Mouse (Mus musculus) megakaryocyte-erythroid progenitor cell, adult 5-6 weeks (primary cell): ENCODE data around the gene Elavl4. TPM values are rescaled to one million over a fixed set of nuclear protein-coding genes. Genes with fewer than 3 reads are reported as not detected.

ENCODE experiments used
- ATAC-seq: replicated peaks from 2 replicates; pipeline ENCODE4 v1.8.0; 2016; ENCODE audit warnings: mild to moderate bottlenecking, inconsistent platforms; ENCODE audit not compliant: severe bottlenecking, poor library complexity, low FRiP score, low TSS enrichment
- total RNA-seq, 2 experiments: library from RNA; stranded (forward) in 1 of 2; stranded (reverse) in 1 of 2; fragments of 200-1000, 215-1000 nt in 1 of 2; fragments of >200 nt in 1 of 2; fragmentation: Nextera tagmentation in 1 of 2; gene quantifications; 2 replicates each; pipeline ENCODE4 v1.2.3; 2014 to 2017

The Elavl4 gene
- total RNA-seq, 2 experiments from 2014 or later = not detected

DNA sequence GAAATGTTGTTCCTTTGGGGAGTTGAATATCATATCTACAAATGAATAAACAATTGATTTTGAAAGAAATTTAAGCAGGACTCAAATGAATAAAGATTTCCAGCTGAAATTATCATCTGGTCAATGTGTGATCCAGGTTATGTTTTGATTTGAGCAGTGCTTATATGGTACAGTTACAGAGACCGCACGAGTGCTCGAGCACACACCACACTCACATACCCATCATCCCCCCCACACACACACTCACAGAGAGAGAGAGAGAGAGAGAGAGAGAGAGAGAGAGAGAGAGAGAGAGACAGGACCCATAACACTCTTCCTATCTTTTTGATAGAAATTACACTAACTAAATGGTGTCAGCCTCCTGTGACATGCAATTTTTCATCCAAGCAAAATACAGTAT is 150.0 kb downstream of the Elavl4 start:
- no peak for ATAC-seq

DNA sequence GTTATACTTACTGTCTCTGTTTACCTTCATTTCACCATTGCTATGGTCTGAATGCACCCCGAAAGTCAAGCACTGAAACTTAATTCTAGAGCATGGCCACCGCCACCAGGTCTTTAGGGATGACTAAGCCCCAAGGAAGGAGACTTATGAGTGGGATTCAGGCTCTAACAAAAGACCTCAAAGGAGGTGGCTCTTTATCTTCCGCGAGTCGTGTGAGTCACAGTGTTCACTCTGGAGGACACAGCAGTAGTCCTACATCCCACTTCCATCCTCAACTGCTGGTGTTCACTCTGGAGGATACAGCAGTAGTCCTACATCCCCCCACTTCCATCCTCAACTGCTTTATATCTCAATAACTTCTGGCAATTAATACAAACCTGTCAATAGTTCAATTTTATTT is 151.8 kb downstream of the Elavl4 start:
- no peak for ATAC-seq

DNA sequence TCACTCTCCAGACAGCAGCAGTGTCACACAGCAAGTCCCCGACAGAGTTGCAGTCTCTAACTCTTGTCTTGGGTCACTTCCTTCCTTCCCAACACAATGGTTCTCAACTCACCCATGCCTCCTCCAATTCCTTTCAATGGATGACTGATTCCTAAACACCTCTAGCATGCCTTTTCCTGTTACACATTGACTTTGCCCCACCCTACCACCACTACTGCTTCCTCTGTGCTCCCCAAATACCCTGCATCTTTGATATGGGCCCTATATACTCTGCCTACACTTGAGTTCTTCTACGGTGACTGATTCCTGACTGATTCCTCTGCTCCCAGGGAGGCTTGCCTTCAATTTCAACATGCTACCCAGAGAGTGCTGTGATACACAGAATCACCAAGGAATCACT is 153.1 kb downstream of the Elavl4 start:
- ATAC-seq = no peak

DNA sequence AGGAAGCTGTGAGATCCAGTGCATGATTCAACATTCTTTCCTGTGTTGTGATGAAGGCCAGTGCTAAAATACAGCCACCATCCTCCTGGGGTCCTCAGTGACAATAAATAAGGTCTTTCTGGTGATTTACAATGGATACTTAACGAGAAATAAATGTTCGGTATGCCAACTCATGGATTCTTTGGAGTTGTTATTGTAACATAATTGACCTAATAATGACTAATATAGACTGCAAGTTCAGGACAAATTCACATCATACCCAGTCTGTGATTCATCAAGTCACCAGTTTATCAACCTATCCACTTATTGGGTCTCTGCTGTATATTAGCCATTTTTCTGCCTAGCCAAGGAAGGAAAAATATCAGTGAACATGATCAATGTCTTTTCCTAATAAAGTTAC is 174.4 kb downstream of the Elavl4 start:
- ATAC-seq = no peak

DNA sequence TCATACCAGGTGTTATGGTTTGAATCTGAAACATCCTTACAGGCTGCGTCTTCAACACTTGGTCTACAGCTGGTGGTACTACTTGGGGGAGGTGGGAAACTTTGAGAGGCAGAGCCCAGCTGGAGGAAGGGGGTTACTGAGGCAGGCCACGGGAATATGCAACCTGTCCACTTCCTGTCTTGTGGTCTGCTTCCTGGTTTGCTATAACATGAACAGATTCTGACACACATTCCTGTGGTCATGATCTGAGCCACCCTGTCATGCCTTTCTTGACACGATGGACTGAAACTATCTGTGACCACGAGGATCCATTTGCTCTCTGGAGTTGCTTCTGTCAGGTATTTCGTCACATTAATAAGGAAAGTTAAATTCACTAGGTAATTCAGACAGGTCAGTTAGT is 179.7 kb downstream of the Elavl4 start:
- no peak for ATAC-seq

DNA sequence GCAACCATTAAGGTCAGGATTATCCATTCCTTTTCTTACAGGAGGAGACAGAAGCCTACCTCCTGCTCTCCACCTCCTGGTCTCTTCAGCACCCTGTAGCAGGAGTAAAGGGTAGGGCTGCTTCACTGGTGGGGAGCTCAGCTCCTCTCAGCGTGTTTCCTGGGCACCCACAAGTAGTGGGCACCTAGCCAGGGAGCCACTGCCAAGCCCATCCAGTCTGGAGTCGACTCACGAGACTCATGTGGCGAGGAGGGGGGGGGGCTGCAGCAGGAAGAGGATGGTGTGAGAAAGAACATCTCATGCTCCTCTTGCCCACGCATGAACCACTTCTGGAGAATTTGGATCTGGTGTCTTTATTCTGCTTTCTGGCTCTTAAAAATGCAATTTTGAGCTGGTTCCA is 186.5 kb downstream of the Elavl4 start:
- no peak for ATAC-seq

DNA sequence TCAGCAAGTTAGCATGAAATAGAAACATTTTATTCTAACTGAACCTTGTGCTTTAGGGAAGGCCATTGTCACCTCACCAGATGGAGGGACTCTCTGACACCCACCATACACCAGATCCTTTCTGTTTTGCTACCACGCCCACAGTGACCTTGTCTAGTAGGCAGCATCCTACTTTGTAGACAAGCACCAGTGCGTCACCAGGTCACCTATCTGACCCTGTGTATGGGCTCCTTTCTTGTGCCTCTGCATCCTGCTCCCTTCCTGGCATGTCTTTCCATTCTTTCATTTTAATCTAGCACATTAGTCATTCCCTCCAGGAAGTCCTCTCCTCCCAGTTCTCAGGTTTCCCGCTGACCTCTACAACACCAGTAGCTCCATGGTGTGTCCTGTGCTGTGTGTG is 190.1 kb downstream of the Elavl4 start:
- ATAC-seq = no peak

DNA sequence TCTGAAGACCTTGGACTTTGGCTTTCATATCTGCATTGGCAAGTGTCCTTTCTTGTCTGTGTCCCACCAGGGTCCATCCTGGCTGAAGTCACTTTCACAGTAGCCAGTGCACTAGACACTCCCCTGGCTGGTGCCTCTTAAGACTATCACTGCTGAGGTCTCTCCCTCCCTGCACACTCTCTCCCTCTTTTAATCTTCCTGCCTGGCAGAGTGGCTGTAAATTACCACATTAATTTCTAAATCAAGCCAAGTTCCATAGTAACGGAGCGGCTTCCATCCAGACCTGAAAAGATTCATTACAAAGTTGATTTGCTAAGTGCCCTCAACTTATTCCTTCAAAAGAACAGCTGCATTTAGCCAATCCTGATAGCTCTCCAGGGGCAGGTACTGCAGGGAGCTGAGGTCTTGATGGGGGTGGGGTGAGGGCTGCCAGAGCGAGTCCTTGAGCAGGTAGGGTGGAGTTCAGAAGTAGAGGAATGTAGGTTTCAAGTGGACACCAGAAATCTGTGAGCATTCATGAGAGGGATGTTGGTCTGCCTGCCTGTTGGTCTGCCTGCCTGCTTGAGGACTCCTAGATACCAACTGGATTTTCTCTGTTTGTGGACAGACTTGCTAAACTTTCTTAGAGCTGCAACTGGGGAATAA is 194.1 kb downstream of the Elavl4 start:
- no peak for ATAC-seq

DNA sequence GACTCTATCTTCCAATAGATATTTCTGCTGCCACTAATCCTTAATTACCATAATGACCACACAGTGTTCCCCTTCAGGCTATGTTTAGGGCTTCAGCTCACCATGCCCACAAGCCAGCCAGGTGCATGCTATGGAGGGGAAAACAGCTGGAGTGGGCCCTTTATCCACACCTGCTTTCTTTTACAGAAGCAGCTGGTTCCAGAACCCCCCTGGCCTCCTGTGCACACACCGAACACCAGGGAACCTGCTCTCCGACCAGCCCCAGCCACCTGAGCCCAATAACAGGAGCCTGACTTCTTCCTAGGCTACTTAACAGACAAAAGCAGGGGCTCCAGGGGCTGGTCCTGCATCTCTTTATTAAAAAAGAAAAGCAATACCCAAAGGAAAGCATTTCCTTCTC is 195.8 kb downstream of the Elavl4 start:
- no peak for ATAC-seq

Other genes with a start within 250 kb of the Elavl4 start
- gene Agbl4, start 45.8 kb upstream of the Elavl4 start, total RNA-seq (2014; fragmentation: Nextera tagmentation) = not detected in 2 replicates
- gene Agbl4, start 45.8 kb upstream of the Elavl4 start, total RNA-seq (2017) = not detected in 2 replicates